Mouse (Mus musculus): ENCODE measurements around the gene Rpusd1. TPM values are rescaled to one million over a fixed set of nuclear protein-coding genes. Genes with fewer than 3 reads are reported as not detected.

Rpusd1 gene
- total RNA-seq, 1 experiment = 8.7 TPM

- in situ Hi-C loops (cut with MboI; ENCODE audit: low sequenced_read_pairs in 2 of 2, unreplicated experiment in 2 of 2) = no loop called here
- TF ChIP-seq ZNF384 (IDR thresholded peaks at IDR 0.05; ENCODE audit: low read depth, low read length) (no peak), HCFC1 (IDR thresholded peaks at IDR 0.05; ENCODE audit: borderline replicate concordance, insufficient read depth, low read length) (no peak), CHD2 (IDR thresholded peaks at IDR 0.05; ENCODE audit: low read depth, low read length) (no peak), MAFK (IDR thresholded peaks at IDR 0.05; ENCODE audit: insufficient read depth, low read depth, low read length) (no peak), ZC3H11A (IDR thresholded peaks at IDR 0.05; ENCODE audit: borderline replicate concordance, low read depth, low read length) (no peak)
- peaks cover 8 to 27% of the 10 kb centered on the region in 2 experiments for H3K4me1 ChIP-seq (ENCODE audit: control insufficient read depth in 2 of 2, insufficient read depth in 2 of 2, low read length in 2 of 2, poor library complexity in 1 of 2)
- H3K36me3 ChIP-seq (ENCODE audit: control insufficient read depth, insufficient read depth, low read length, poor library complexity, severe bottlenecking) = no peaks in the 10 kb centered on the region
- no peak overlapping the region for H3K27ac ChIP-seq (ENCODE audit: insufficient read depth, low read depth, low read length, poor library complexity, severe bottlenecking)
- H3K9ac ChIP-seq (ENCODE audit: insufficient read depth, low read depth, low read length, poor library complexity, severe bottlenecking) = no peak overlapping the region
- DNase-seq (ENCODE audit: low read depth, low spot score) = no peak
- no peak overlapping the region for H3K4me3 ChIP-seq (ENCODE audit: insufficient read depth in 1 of 2, low read depth in 1 of 2, low read length in 2 of 2, poor library complexity in 1 of 2, severe bottlenecking in 1 of 2)
- no peaks in the 10 kb centered on the region for H3K9me3 ChIP-seq (ENCODE audit: control insufficient read depth, insufficient read depth, low read depth, low read length)
Measured at GRCm38 (mm10) chr17:25761561-25761970, 34.1 kb downstream of the Rpusd1 start.

DNA sequence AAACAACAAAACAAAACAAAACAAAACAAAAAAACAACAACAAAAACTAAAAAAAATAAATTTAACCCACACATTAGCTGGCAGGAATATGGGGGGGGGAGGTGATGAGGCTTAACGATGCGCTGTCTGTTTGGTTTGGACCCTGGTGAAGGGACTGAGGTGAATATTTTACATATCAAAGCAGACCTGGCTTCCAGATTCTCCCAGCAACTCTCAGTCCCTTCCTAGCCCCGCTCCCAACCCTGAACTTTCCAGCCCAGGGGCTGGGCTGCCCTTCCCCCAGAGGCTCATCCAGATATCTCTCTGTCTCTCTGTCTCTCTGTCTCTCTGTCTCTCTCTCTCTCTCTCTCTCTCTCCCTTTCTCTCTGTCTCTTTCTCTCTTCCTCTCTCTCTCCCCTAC, 35.1 kb downstream of the Rpusd1 start:
- Histone ChIP-seq H3K27ac (ENCODE audit: insufficient read depth, low read depth, low read length, poor library complexity, severe bottlenecking) (no peak overlapping the region), H3K36me3 (ENCODE audit: control insufficient read depth, insufficient read depth, low read length, poor library complexity, severe bottlenecking) (no peaks in the 10 kb centered on the region), H3K9ac (ENCODE audit: insufficient read depth, low read depth, low read length, poor library complexity, severe bottlenecking) (no peak overlapping the region), H3K4me1 (ENCODE audit: control insufficient read depth in 2 of 2, insufficient read depth in 2 of 2, low read length in 2 of 2, poor library complexity in 1 of 2) (peaks cover 8 to 18% of the 10 kb centered on the region in 2 experiments), H3K9me3 (ENCODE audit: control insufficient read depth, insufficient read depth, low read depth, low read length) (no peaks in the 10 kb centered on the region), H3K4me3 (ENCODE audit: insufficient read depth in 1 of 2, low read depth in 1 of 2, low read length in 2 of 2, poor library complexity in 1 of 2, severe bottlenecking in 1 of 2) (no peak overlapping the region)
- TF ChIP-seq ZNF384 (IDR thresholded peaks at IDR 0.05; ENCODE audit: low read depth, low read length) (no peak), ZC3H11A (IDR thresholded peaks at IDR 0.05; ENCODE audit: borderline replicate concordance, low read depth, low read length) (no peak), CHD2 (IDR thresholded peaks at IDR 0.05; ENCODE audit: low read depth, low read length) (no peak), MAFK (IDR thresholded peaks at IDR 0.05; ENCODE audit: insufficient read depth, low read depth, low read length) (no peak)
- no peak for DNase-seq (ENCODE audit: low read depth, low spot score)
- in situ Hi-C loops (cut with MboI; ENCODE audit: low sequenced_read_pairs in 2 of 2, unreplicated experiment in 2 of 2) = no loop called here

DNA sequence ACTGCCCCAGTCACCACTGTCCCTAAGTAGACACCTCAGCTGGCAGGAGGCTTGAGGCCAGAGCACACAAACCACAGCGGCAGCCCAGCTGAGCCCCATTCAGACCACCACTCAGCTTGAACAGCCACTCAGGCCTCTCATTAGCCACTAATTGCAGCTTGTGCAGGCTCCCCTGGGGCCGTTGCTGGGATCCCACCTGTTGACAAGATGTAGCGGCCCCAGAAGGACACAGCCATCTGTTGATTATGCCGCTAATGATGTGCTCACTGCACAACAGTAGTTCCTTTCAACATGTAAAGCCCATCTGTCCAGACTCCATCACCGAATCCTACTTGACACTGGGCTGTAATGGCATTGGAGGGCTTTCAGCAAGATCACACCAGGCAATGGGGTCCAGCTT, 38.4 kb downstream of the Rpusd1 start:
- no peak overlapping the region for H3K27ac ChIP-seq (ENCODE audit: insufficient read depth, low read depth, low read length, poor library complexity, severe bottlenecking)
- no peaks in the 10 kb centered on the region for H3K9me3 ChIP-seq (ENCODE audit: control insufficient read depth, insufficient read depth, low read depth, low read length)
- in situ Hi-C loops (cut with MboI; ENCODE audit: low sequenced_read_pairs in 2 of 2, unreplicated experiment in 2 of 2) = no loop called here
- no peak overlapping the region for H3K4me3 ChIP-seq (ENCODE audit: insufficient read depth in 1 of 2, low read depth in 1 of 2, low read length in 2 of 2, poor library complexity in 1 of 2, severe bottlenecking in 1 of 2)
- no peak for DNase-seq (ENCODE audit: low read depth, low spot score)
- H3K9ac ChIP-seq (ENCODE audit: insufficient read depth, low read depth, low read length, poor library complexity, severe bottlenecking) = no peak overlapping the region
- H3K36me3 ChIP-seq (ENCODE audit: control insufficient read depth, insufficient read depth, low read length, poor library complexity, severe bottlenecking) = no peaks in the 10 kb centered on the region
- H3K4me1 ChIP-seq (ENCODE audit: control insufficient read depth in 2 of 2, insufficient read depth in 2 of 2, low read length in 2 of 2, poor library complexity in 1 of 2) = peaks cover 4 to 10% of the 10 kb centered on the region in 2 experiments; a peak in 2 of 4 replicates
- TF ChIP-seq HCFC1 (IDR thresholded peaks at IDR 0.05; ENCODE audit: borderline replicate concordance, insufficient read depth, low read length) (no peak), MAFK (IDR thresholded peaks at IDR 0.05; ENCODE audit: insufficient read depth, low read depth, low read length) (no peak), ZNF384 (IDR thresholded peaks at IDR 0.05; ENCODE audit: low read depth, low read length) (no peak), CHD2 (IDR thresholded peaks at IDR 0.05; ENCODE audit: low read depth, low read length) (no peak), ZC3H11A (IDR thresholded peaks at IDR 0.05; ENCODE audit: borderline replicate concordance, low read depth, low read length) (no peak)

DNA sequence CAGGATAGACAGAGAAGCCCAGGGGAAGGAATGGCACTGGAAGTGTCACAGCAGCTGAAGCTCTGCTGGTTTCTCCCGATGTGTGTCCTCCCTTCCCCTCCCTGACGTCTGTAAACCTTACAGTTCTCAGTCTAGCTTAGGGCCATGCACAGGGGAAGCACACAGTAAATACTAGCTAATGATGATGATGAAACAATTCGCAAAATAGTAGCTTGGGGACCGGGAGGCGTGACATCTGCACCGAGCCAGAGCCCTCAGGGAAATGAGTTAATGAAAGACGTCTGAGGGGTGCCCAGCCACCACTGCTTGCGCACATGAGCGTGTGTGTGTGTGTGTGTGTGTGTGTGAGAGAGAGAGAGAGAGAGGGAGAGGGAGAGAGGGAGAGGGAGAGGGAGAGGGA, 41.9 kb downstream of the Rpusd1 start:
- Histone ChIP-seq H3K4me1 (ENCODE audit: control insufficient read depth in 2 of 2, insufficient read depth in 2 of 2, low read length in 2 of 2, poor library complexity in 1 of 2) (peaks cover 1 to 2% of the 10 kb centered on the region in 2 experiments; a peak in 1 of 4 replicates), H3K4me3 (ENCODE audit: insufficient read depth in 1 of 2, low read depth in 1 of 2, low read length in 2 of 2, poor library complexity in 1 of 2, severe bottlenecking in 1 of 2) (no peak overlapping the region), H3K36me3 (ENCODE audit: control insufficient read depth, insufficient read depth, low read length, poor library complexity, severe bottlenecking) (no peaks in the 10 kb centered on the region), H3K27ac (ENCODE audit: insufficient read depth, low read depth, low read length, poor library complexity, severe bottlenecking) (no peak overlapping the region), H3K9ac (ENCODE audit: insufficient read depth, low read depth, low read length, poor library complexity, severe bottlenecking) (no peak overlapping the region), H3K9me3 (ENCODE audit: control insufficient read depth, insufficient read depth, low read depth, low read length) (no peaks in the 10 kb centered on the region)
- no peak for DNase-seq (ENCODE audit: low read depth, low spot score)
- TF ChIP-seq ZNF384 (IDR thresholded peaks at IDR 0.05; ENCODE audit: low read depth, low read length) = no peak
- TF ChIP-seq CHD2 (IDR thresholded peaks at IDR 0.05; ENCODE audit: low read depth, low read length) = no peak
- no peak for TF ChIP-seq MAFK (IDR thresholded peaks at IDR 0.05; ENCODE audit: insufficient read depth, low read depth, low read length)
- TF ChIP-seq HCFC1 (IDR thresholded peaks at IDR 0.05; ENCODE audit: borderline replicate concordance, insufficient read depth, low read length) = no peak
- no peak for TF ChIP-seq ZC3H11A (IDR thresholded peaks at IDR 0.05; ENCODE audit: borderline replicate concordance, low read depth, low read length)
- in situ Hi-C loops (cut with MboI; ENCODE audit: low sequenced_read_pairs in 2 of 2, unreplicated experiment in 2 of 2) = no loop called here

All from ES-E14 (cell line).